Mouse (Mus musculus) adrenal gland, adult 18-20 months (tissue): ENCODE measurements around the gene Adat3. TPM values are rescaled to one million over a fixed set of nuclear protein-coding genes. Genes with fewer than 3 reads are reported as not detected.
"Not testable (repeated sequence)": the region's sequence is repeated elsewhere in the genome, so short reads cannot be mapped to it uniquely, and the experiment has no call there.

Experiments used
- DNase-seq, 2 experiments: peaks; one replicate each; pipeline ENCODE4 v3.0.0; 2021 to 2022; ENCODE audit warnings: low spot score in 2 of 2
- microRNA-seq, 2 experiments: library from miRNA; unstranded; fragments of <30 nt; microRNA quantifications; one replicate each; pipeline ENCODE4 v1.2.0; 2021; ENCODE audit warnings: borderline number of aligned reads in 2 of 2
- total RNA-seq, 2 experiments: library from RNA; stranded (reverse); gene quantifications; 1 replicate in 1 of 2; 2 replicates in 1 of 2; pipeline ENCODE4 v1.2.3; 2021

The Adat3 gene
- total RNA-seq, 2 experiments from 2014 or later, result 1.8 to 2.1 TPM

DNA sequence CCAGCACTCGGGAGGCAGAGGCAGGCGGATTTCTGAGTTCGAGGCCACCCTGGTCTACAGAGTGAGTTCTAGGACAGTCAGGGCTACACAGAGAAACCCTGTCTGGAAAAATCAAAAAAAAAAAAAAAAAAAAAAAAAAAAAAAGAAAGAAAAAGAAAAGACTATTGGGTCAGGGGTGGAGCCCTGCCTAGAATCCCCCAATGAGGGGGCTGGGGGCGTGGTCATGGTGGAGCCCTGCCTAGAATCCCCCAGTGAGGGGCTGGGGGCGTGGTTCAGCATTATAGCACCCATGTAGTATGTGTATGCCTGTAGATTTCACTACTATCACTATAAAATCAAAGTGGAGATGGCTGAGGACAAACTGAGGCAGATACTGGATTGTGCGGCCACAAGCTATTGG is 47.2 kb downstream of the Adat3 start:
- DNase-seq, result not testable (repeated sequence)

DNA sequence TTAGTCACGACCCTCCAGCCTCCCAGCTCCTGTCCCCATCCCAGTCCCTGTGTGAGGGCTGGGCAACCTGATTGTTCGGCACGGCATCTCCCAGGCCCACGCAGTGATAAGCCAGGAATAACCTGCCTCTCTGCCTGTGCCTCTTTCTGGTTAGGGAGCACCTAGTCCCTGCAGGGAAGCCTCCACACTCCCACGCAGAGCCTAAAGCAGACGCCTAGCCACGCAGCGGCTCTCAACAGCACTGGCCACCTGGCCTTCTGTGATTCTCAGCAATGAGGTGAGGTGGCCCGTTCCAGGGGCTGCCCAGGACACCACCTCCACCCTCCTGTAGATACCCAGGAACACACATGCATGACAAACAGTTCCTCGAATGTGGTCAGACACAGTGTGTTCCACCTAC is 47.7 kb downstream of the Adat3 start:
- DNase-seq, result no peak

DNA sequence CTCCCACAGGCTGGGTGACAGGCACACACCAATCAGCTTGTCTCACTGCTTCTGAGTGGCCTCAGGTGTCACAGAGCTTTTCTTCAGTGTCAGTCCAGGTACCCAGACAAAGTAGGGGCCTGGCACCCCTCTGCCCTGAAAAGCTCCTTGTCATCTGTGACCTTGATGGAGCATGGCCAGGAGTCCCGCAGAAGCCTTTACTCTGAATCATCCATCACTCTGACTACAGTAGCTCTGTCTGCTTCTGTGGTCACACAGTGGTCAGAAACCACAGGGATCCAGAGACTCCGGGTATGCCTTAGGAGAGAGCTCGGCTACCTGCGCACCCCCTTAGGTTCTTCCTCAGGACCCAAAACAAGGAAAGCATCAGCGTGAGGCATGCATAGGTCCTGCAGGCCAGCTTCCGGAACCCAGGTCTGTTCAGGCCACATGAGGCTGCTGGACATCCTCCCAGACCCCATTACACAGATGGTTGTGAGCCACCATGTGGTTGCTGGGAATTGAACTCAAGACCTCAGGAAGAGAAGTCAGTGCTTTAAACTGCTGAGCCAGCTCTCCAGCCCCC is 50.6 kb downstream of the Adat3 start:
- DNase-seq, result no peak

DNA sequence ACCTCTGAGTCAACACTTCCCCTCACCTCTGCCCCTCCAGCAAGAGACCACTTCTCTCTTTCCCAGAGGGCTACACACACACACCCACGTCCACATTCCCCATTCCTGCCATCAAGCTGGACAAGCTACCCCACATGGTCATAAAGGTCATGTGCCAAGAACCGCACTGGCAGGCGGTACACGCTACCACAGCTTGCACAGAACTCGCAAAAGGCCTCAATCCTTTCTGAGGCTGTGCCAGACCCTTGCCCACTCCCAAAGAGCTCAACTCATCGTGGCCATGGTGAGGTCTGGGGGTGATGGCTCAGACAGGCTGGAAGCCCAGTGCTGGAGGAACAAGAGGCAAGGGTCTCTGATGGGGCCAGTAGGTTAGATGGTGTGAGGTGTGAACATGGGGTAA is 52.2 kb downstream of the Adat3 start:
- DNase-seq, result no peak

DNA sequence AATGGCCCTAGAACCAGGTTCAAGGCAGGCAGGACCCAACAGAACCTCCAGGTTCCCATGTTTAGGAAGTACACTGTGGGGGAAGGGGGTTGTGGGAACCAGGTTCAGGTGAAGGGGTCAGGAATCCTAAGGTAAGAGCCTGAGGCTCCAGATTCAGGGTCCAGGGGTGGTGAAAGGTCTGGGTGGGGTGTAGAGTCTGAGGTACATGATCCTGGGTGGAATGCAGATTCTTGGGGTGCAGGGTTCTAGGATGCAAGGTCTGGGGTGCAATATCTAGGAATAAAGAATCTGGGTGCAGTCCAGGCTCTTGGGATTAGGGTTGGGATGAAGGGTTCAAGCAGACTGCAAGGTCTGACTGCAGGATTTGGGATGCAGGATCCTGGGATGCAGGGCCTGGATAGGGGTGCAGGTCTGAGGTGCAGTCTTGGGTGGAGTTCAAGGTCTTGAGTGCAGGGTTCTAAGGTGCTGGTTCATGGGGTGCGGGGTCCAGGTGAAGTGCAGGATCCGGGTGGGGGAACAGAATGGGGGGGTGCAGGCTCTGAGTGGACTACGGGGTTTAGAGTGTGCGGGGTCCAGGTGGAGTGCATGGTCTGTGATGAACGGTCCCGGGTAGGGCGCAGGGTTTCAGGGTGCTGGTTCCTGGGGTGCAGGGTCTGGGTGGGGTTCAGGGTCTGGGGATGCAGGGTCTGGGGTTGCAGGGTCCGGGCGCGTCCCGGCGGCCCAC is 52.9 kb downstream of the Adat3 start:
- DNase-seq, result no peak

DNA sequence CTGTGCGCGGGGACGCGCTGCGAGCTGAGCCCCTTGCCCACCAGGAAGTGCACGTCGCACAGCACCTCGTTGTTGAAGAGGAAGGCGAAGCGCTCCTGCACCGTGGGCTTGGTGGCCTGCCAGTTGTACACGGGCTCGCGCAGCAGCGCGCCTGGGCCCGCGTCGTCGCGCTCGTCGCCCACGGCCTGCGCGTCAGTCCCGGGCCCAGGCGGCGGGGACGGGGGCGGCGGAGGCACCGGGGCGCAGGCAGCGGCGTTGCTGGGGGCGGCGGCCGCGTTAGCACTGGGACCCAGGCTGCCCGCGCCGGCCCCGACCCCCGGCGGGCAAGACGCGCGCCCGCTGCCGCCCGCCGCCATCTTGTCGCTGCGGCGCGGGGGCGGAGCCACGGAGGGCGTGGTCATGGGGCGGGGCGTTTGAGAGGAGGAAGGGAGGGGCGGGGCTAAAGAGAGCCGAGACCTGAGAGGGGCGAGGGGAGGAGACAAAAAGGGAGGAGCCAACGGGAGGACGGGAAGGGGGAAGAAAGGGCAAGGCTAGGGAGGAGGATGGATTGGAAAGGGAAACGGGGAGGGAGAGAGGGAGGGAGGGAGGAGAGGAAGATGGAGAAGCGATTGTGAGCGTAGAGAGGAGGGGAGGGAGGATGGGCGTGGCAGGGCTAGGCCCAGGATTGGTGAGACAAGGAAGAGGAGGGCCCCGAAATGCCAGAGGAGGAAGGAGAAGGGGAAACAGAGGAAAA is 53.6 kb downstream of the Adat3 start:
- DNase-seq, result peak; percentile 95 to 97

DNA sequence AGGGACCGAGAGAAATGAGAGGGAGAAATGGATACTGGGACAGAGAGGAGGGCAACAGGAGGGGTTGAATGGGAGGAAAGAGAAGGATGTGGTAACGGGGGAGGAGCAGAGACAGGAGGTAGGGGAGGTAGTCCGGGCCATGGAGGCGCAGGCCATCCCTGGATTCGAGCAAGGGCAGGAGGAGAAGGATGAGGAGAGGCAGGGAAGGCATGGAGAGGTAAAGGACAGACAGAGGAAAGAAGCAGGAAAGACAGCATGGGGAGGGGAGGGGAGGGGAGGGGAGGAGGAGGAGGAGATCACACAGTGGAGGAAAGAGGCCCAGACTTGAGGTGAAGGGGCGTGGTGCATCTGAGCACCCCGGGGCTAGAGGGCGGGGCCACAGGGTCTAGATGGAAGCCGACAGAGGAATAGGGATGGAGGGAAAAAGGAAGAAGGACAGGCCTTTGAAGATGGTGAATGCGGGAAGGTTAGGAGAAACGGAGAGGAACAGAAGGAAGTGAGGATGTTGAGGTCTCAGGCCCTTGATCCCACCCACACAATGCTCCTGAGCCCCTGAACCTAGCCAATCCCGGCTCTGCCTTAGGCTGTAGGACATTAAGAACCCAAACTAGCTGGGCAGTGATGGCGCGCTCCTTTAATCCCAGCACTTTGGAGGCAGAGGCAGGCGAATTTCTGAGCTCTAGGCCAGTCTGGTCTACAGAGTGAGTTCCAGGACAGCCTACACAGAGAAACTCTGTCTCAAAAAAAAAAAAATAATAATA is 54.4 kb downstream of the Adat3 start, which contains the start of gene Btbd2:
Gene Btbd2 (minus strand): TSS at position 209 of the 761 bp plus-strand sequence.
- DNase-seq, result no peak

Small RNA genes lying within 50 kb of the gene (microRNA-seq; reads per million reads assigned to microRNA genes)
- gene Mir6912, result 0.95 to 2.4 reads per million in 2 experiments

Other genes starting within 250 kb of the Adat3 start
- under 1 TPM; 0.19 to 0.27 TPM for gene Plk5, start 246.4 kb upstream of the Adat3 start, total RNA-seq
- gene Mex3d, start 215.2 kb upstream of the Adat3 start, total RNA-seq, result 10 to 100 TPM; 16.6 to 18.0 TPM
- 100 to 1,000 TPM; 137 to 157 TPM for gene Mbd3, start 203.3 kb upstream of the Adat3 start, total RNA-seq
- gene Uqcr11, start 196.1 kb upstream of the Adat3 start, total RNA-seq, result 1,000 to 10,000 TPM in 1 of 2 experiments, 100 to 1,000 TPM in 1; 797 to 1,071 TPM
- gene Tcf3, start 169.2 kb upstream of the Adat3 start, total RNA-seq, result 10 to 100 TPM; 32.9 to 44.2 TPM
- not detected for gene Onecut3, start 108.0 kb upstream of the Adat3 start, total RNA-seq
- gene Atp8b3, start 63.8 kb upstream of the Adat3 start, total RNA-seq, result 1 to 10 TPM in 1 of 2 experiments, under 1 TPM in 1; 0.80 to 1.1 TPM
- gene Rexo1, start 41.3 kb upstream of the Adat3 start, total RNA-seq, result 10 to 100 TPM; 32.9 to 48.4 TPM
- 10 to 100 TPM; 11.3 to 12.3 TPM for gene Klf16, start 25.6 kb upstream of the Adat3 start, total RNA-seq
- gene Abhd17a, start 12.5 kb upstream of the Adat3 start, total RNA-seq, result 100 to 1,000 TPM in 1 of 2 experiments, 10 to 100 TPM in 1; 94.5 to 102 TPM
- 10 to 100 TPM; 49.7 to 54.4 TPM for gene Scamp4, start within 50 bp of the Adat3 start, total RNA-seq
- gene Gm49322, start 3.1 kb downstream of the Adat3 start, total RNA-seq, result 1 to 10 TPM; 2.6 to 3.0 TPM
- 100 to 1,000 TPM; 134 to 140 TPM for gene Csnk1g2, start 20.0 kb downstream of the Adat3 start, total RNA-seq
- 10 to 100 TPM; 51.4 to 58.5 TPM for gene Btbd2, start 54.2 kb downstream of the Adat3 start, total RNA-seq
- 100 to 1,000 TPM; 162 to 331 TPM for gene Mknk2, start 75.2 kb downstream of the Adat3 start, total RNA-seq
- 10 to 100 TPM; 16.1 to 29.6 TPM for gene Mob3a, start 99.1 kb downstream of the Adat3 start, total RNA-seq
- gene Izumo4, start 99.3 kb downstream of the Adat3 start, total RNA-seq, result 10 to 100 TPM; 11.0 to 18.0 TPM
- gene Ap3d1, start 139.4 kb downstream of the Adat3 start, total RNA-seq, result 100 to 1,000 TPM in 1 of 2 experiments, 10 to 100 TPM in 1; 97.1 to 104 TPM
- 10 to 100 TPM; 61.0 to 66.4 TPM for gene Dot1l, start 152.3 kb downstream of the Adat3 start, total RNA-seq
- 10 to 100 TPM; 47.8 to 50.5 TPM for gene Sf3a2, start 195.3 kb downstream of the Adat3 start, total RNA-seq
- gene Plekhj1, start 195.7 kb downstream of the Adat3 start, total RNA-seq, result 10 to 100 TPM; 69.0 to 87.2 TPM
- 1 to 10 TPM in 1 of 2 experiments, under 1 TPM in 1; 0.83 to 1.5 TPM for gene Amh, start 202.4 kb downstream of the Adat3 start, total RNA-seq
- 1 to 10 TPM; 4.0 to 7.3 TPM for gene Jsrp1, start 210.6 kb downstream of the Adat3 start, total RNA-seq
- gene Oaz1, start 223.8 kb downstream of the Adat3 start, total RNA-seq, result 100 to 1,000 TPM; 903 to 981 TPM
- 1 to 10 TPM; 4.1 to 6.3 TPM for gene Lingo3, start 241.2 kb downstream of the Adat3 start, total RNA-seq